ENCODE assay signal across 19 mouse cellular contexts in the genomic region with DNA sequence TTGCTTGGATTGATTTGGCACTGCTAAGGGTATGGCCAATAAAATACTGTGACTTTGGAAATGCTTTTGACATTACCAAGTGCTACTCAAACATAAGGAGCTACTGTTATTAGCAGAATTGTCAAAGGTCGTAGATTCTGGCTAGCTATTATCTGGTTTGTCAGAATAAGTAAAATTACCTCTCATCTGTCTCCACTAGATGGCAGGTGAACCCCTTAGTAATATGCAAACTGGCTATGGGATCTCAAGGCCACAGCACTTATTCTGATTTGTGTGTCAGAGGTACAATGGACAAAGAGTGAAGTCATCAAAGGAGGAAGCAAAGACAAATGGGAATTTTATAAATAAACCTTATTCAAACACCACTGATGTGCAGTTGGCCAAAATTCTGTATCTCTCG. TPM values are rescaled to one million over a fixed set of nuclear protein-coding genes. Genes with fewer than 3 reads are reported as not detected.
DNase-seq lines count a peak whose midpoint lies in the region; ATAC-seq and TF ChIP-seq lines count a peak whose summit lies in the region.
"Had no signal": no experiment of that assay in that cellular context is flagged by ENCODE, and none has a peak within 500 bp of the region (broad histone marks: within the 10 kb centered on the region; RNA-seq: fewer than 3 reads in every experiment).

No protein-coding gene starts in this region.

- no peak overlapping the region for H3K9ac ChIP-seq in embryonic facial prominence, embryonic 14.5 days (ENCODE audit: low read depth, low read length)
- H3K9ac ChIP-seq in kidney, postnatal 0 days (ENCODE audit: low read depth, low read length), result no peak overlapping the region
- H3K9ac ChIP-seq: embryonic facial prominence, embryonic 13.5 days; hindbrain, embryonic 15.5 days; limb, embryonic 15.5 days; lung, embryonic 15.5 days; neural tube, embryonic 12.5 days had no signal

- H3K9me3 ChIP-seq in embryonic facial prominence, embryonic 14.5 days (ENCODE audit: control insufficient read depth, low read length), result no peaks in the 10 kb centered on the region
- H3K9me3 ChIP-seq in embryonic facial prominence, embryonic 10.5 days, result no peaks in the 10 kb centered on the region
- no peaks in the 10 kb centered on the region for H3K9me3 ChIP-seq in kidney, postnatal 0 days (replicated peaks; ENCODE audit: low read length)
- H3K9me3 ChIP-seq: embryonic facial prominence, embryonic 13.5 days; hindbrain, embryonic 15.5 days; limb, embryonic 15.5 days; lung, embryonic 15.5 days; neural tube, embryonic 12.5 days had no signal

- no peak overlapping the region for H3K4me2 ChIP-seq in embryonic facial prominence, embryonic 14.5 days (ENCODE audit: low read depth, low read length)
- no peak overlapping the region for H3K4me2 ChIP-seq in kidney, postnatal 0 days (ENCODE audit: low read length)
- H3K4me2 ChIP-seq: embryonic facial prominence, embryonic 13.5 days; hindbrain, embryonic 15.5 days; limb, embryonic 15.5 days; lung, embryonic 15.5 days; neural tube, embryonic 12.5 days had no signal

- peak; percentile 4 for DNase-seq in embryonic facial prominence, embryonic 14.5 days (ENCODE audit: low spot score)
- no peak for DNase-seq in embryonic facial prominence, embryonic 10.5 days (ENCODE audit: low spot score)
- DNase-seq in kidney, postnatal 0 days (ENCODE audit: low spot score), result peak; percentile 1
- DNase-seq in kidney, postnatal 36 days, result no peak
- peak; percentile 6 for DNase-seq in ES-CJ7 (ENCODE audit: low read depth, low spot score)
- peak; percentile 10 for DNase-seq in embryo, embryonic 10.5 days (ENCODE audit: low spot score)
- DNase-seq in spleen, postnatal 14 days (ENCODE audit: low spot score in 2 of 2), result no peak
- DNase-seq: heart, adult 18-20 months; kidney, adult 8-10 months; thymus, adult 2 months had no signal

- H3K4me3 ChIP-seq in embryonic facial prominence, embryonic 14.5 days (ENCODE audit: low read depth, low read length), result no peak overlapping the region
- H3K4me3 ChIP-seq in embryonic facial prominence, embryonic 10.5 days, result no peak overlapping the region
- H3K4me3 ChIP-seq in kidney, postnatal 0 days (replicated peaks; ENCODE audit: low read depth, low read length), result no peak overlapping the region
- H3K4me3 ChIP-seq: embryonic facial prominence, embryonic 13.5 days; hindbrain, embryonic 15.5 days; limb, embryonic 15.5 days; lung, embryonic 15.5 days; neural tube, embryonic 12.5 days had no signal

- 65% methylated on average over 2 of the region's 2 CpGs for WGBS in embryonic facial prominence, embryonic 14.5 days
- 68% methylated on average over 2 of the region's 2 CpGs for WGBS in embryonic facial prominence, embryonic 10.5 days
- WGBS in kidney, postnatal 0 days, result 65% methylated on average over 2 of the region's 2 CpGs

- ATAC-seq in embryonic facial prominence, embryonic 14.5 days (ENCODE audit: low read depth), result no peak
- ATAC-seq in kidney, postnatal 0 days (replicated peaks; ENCODE audit: low FRiP score, low read depth), result no peak
- ATAC-seq: activated CD4-positive, CD25-positive, alpha-beta regulatory T cell, adult 4 months; CD4-positive, CD25-positive, alpha-beta regulatory T cell, adult 4 months had no signal

- no peak overlapping the region for H3K27ac ChIP-seq in embryonic facial prominence, embryonic 14.5 days (replicated peaks; ENCODE audit: low read depth, low read length)
- no peak overlapping the region for H3K27ac ChIP-seq in embryonic facial prominence, embryonic 10.5 days (replicated peaks)
- H3K27ac ChIP-seq in kidney, postnatal 0 days, result no peak overlapping the region
- H3K27ac ChIP-seq: embryonic facial prominence, embryonic 13.5 days; hindbrain, embryonic 15.5 days; limb, embryonic 15.5 days; lung, embryonic 15.5 days; neural tube, embryonic 12.5 days had no signal

- TF ChIP-seq CTCF in kidney, postnatal 0 days (IDR thresholded peaks at IDR 0.05; ENCODE audit: low read depth), result peak; percentile 35; the same call in 1 of the 2 replicates

- no peaks in the 10 kb centered on the region for H3K4me1 ChIP-seq in embryonic facial prominence, embryonic 14.5 days (ENCODE audit: control insufficient read depth, insufficient read depth, low read length)
- H3K4me1 ChIP-seq in embryonic facial prominence, embryonic 10.5 days, result no peaks in the 10 kb centered on the region
- H3K4me1 ChIP-seq in kidney, postnatal 0 days (replicated peaks; ENCODE audit: insufficient read depth, low read length), result no peaks in the 10 kb centered on the region
- H3K4me1 ChIP-seq: embryonic facial prominence, embryonic 13.5 days; hindbrain, embryonic 15.5 days; limb, embryonic 15.5 days; lung, embryonic 15.5 days; neural tube, embryonic 12.5 days had no signal

- H3K27me3 ChIP-seq in embryonic facial prominence, embryonic 14.5 days (replicated peaks; ENCODE audit: control insufficient read depth, insufficient read depth, low read length), result no peaks in the 10 kb centered on the region
- no peaks in the 10 kb centered on the region for H3K27me3 ChIP-seq in embryonic facial prominence, embryonic 10.5 days (replicated peaks; ENCODE audit: low read depth, poor library complexity, severe bottlenecking)
- no peaks in the 10 kb centered on the region for H3K27me3 ChIP-seq in kidney, postnatal 0 days (ENCODE audit: insufficient read depth, low read length)
- H3K27me3 ChIP-seq: embryonic facial prominence, embryonic 13.5 days; hindbrain, embryonic 15.5 days; limb, embryonic 15.5 days; lung, embryonic 15.5 days; neural tube, embryonic 12.5 days had no signal

- no peaks in the 10 kb centered on the region for H3K36me3 ChIP-seq in embryonic facial prominence, embryonic 14.5 days (ENCODE audit: control insufficient read depth, insufficient read depth, low read length)
- H3K36me3 ChIP-seq in embryonic facial prominence, embryonic 10.5 days (replicated peaks), result no peaks in the 10 kb centered on the region
- H3K36me3 ChIP-seq in kidney, postnatal 0 days (ENCODE audit: insufficient read depth, low read length), result no peaks in the 10 kb centered on the region
- H3K36me3 ChIP-seq: embryonic facial prominence, embryonic 13.5 days; hindbrain, embryonic 15.5 days; limb, embryonic 15.5 days; lung, embryonic 15.5 days; neural tube, embryonic 12.5 days had no signal

RNA-seq across cellular contexts. Expression of gene Cdr1, which starts 24.1 kb away (rescaled TPM):
- polyA plus RNA-seq in embryonic facial prominence, embryonic 14.5 days (2014; fragmentation: Nextera tagmentation; extraction: Ambion mirVana), result 0.57 TPM in 1 of 2 replicates, not detected in the other
- 0.10 TPM in 1 of 2 replicates, not detected in the other for polyA plus RNA-seq in embryonic facial prominence, embryonic 10.5 days (2016; fragmentation: Nextera tagmentation; extraction: Ambion mirVana)
- not detected in 2 replicates for polyA plus RNA-seq in kidney, postnatal 0 days (2015; fragmentation: Nextera tagmentation; extraction: Ambion mirVana)
- polyA plus RNA-seq: activated CD4-positive, CD25-positive, alpha-beta regulatory T cell, adult 4 months; CD4-positive, CD25-positive, alpha-beta regulatory T cell, adult 4 months; embryonic facial prominence, embryonic 13.5 days; forebrain, embryonic 11.5 days; heart, postnatal 0 days; hindbrain, embryonic 15.5 days; limb, embryonic 15.5 days; lung, embryonic 15.5 days; neural tube, embryonic 12.5 days; thymus, adult 2 months had no signal

Comparison
In these comparisons a context has a peak if more than half of its experiments do, and no peak if none do; other contexts are left out.
1. DNase-seq: peak in embryonic facial prominence, embryonic 14.5 days (single experiment), kidney, postnatal 0 days (single experiment), ES-CJ7 (single experiment) and embryo, embryonic 10.5 days (single experiment); none in embryonic facial prominence, embryonic 10.5 days (single experiment), kidney, postnatal 36 days (0 of 2) and spleen, postnatal 14 days (0 of 2).